Mouse (Mus musculus): ENCODE results near the gene Npas3. TPM values are rescaled to one million over a fixed set of nuclear protein-coding genes. Genes with fewer than 3 reads are reported as not detected.

Gene Npas3
- polyA plus RNA-seq, 1 experiment from 2014 or later, result 0.16 TPM

DNA sequence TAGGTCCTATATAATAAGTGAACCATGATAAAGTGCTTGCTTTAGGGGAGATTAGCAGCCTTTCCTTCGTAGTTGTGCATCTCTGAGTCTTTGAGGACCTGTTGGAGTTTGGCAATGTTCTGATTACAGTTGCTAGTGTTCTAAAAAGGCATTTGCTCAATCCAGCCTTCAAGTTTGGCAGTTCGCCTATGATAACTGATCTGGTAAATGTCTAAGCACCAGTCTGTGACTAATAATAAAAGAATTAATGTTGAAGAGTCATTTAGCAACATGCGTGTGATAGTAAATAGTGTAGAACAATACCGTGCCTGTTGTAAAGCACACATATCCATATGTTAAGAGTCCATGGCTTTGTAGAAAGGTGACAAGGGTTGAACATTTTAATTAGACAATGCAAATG is 173.2 kb downstream of the Npas3 start:
- H3K4me1 ChIP-seq (replicated peaks), result no peaks in the 10 kb centered on the region
- no peak overlapping the region for H3K9ac ChIP-seq
- no peaks in the 10 kb centered on the region for H3K36me3 ChIP-seq
- WGBS (ENCODE audit: insufficient replicate concordance), result 63% methylated on average over 4 of the region's 4 CpGs
- H3K4me3 ChIP-seq (replicated peaks), result no peak overlapping the region
- H3K4me2 ChIP-seq, result no peak overlapping the region
- H3K27ac ChIP-seq, result no peak overlapping the region
- no peak for ATAC-seq (ENCODE audit: low read depth)
- H3K27me3 ChIP-seq, result no peaks in the 10 kb centered on the region
- DNase-seq, result no peak
- no peaks in the 10 kb centered on the region for H3K9me3 ChIP-seq (replicated peaks)

DNA sequence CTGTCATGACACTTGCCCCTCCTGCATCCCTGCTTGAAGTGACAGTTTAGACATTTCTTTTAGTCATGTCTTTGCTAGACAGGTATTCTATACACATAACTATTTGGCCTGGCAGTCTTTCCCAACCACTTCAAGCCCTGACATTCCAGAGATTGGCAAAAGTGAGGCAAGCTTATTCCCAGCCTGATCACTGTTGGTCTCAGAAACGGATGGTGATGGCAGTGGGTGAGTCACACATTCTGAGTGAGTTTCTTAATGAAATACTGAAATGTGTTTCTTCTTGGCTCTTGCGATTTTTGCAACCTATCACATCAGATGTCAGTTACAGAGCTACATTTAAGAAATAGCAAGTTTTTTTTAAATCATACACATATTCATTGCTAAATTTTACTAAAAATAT is 175.2 kb downstream of the Npas3 start:
- DNase-seq, result no peak
- H3K36me3 ChIP-seq, result no peaks in the 10 kb centered on the region
- H3K4me1 ChIP-seq (replicated peaks), result no peaks in the 10 kb centered on the region
- no peak overlapping the region for H3K4me2 ChIP-seq
- no peak overlapping the region for H3K9ac ChIP-seq
- WGBS (ENCODE audit: insufficient replicate concordance), result 50% methylated on average over 2 of the region's 2 CpGs
- ATAC-seq (ENCODE audit: low read depth), result no peak
- H3K27ac ChIP-seq, result no peak overlapping the region
- no peaks in the 10 kb centered on the region for H3K27me3 ChIP-seq
- H3K4me3 ChIP-seq (replicated peaks), result no peak overlapping the region
- no peaks in the 10 kb centered on the region for H3K9me3 ChIP-seq (replicated peaks)

DNA sequence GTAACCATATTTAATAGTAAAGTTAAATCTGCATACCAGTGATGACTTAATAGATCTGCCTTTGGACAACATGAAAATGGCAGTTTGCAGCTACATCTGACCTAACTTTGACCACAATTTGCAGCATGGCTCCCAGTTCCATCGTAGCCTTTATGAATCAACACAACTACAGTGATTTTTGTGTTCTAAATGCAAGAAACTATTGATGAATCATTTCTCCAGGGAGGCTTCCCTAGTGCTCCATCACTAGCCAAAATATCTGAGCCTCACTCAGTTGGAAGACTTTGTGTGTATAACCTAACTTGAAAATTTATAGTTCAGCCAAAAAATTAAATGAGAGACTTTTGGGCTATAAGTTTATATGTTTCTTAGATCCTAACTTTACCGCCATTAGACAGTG is 177.5 kb downstream of the Npas3 start:
- no peaks in the 10 kb centered on the region for H3K9me3 ChIP-seq (replicated peaks)
- no peak for ATAC-seq (ENCODE audit: low read depth)
- H3K4me1 ChIP-seq (replicated peaks), result no peaks in the 10 kb centered on the region
- H3K4me2 ChIP-seq, result no peak overlapping the region
- no peaks in the 10 kb centered on the region for H3K36me3 ChIP-seq
- H3K9ac ChIP-seq, result no peak overlapping the region
- no peaks in the 10 kb centered on the region for H3K27me3 ChIP-seq
- 67% methylated on average over 2 of the region's 2 CpGs for WGBS (ENCODE audit: insufficient replicate concordance)
- no peak overlapping the region for H3K4me3 ChIP-seq (replicated peaks)
- no peak overlapping the region for H3K27ac ChIP-seq
- no peak for DNase-seq

DNA sequence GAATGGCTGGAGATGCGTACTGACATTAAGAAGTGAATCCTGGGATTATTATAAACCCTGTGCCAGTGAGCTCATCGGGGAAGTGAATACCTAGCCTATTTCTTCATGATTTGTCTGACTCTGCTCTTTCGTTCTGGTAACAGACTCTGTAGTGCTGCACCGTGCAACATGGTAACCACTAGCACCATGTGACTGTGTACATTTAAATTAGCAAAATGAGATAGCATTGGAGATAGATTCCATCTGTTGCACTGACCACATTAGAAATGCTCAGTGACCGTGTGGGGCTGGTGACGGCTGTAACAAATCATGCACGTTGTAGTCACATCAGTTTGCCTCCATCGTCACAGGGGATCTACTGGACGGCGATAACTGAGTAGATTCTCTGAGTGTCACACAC is 178.7 kb downstream of the Npas3 start:
- Histone ChIP-seq H3K4me1 (replicated peaks) (no peaks in the 10 kb centered on the region), H3K27me3 (no peaks in the 10 kb centered on the region)

DNA sequence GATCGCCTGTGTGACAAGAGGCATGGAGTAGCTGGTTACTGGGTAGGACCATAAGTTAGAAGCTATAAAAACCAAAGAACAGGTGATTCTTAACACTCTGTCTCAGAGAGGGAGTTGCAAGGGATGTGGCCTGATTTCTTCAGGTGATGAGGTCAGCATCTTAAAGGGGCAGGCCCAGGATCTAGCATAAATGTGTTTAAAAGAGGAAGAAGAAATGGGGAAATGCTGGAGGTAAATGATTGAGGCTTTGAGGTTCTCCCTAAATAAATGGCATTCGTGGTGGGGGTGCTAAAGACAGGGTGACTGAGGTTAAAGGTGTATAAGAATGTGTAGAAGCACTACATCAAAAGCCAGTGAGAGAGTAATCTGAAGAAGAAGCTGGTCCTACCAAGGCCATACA is 193.6 kb downstream of the Npas3 start:
- no peak overlapping the region for H3K4me2 ChIP-seq
- no peaks in the 10 kb centered on the region for H3K36me3 ChIP-seq
- H3K9ac ChIP-seq, result no peak overlapping the region
- 28% methylated on average over 2 of the region's 2 CpGs for WGBS (ENCODE audit: insufficient replicate concordance)
- H3K4me1 ChIP-seq (replicated peaks), result no peaks in the 10 kb centered on the region
- no peaks in the 10 kb centered on the region for H3K27me3 ChIP-seq
- H3K4me3 ChIP-seq (replicated peaks), result no peak overlapping the region
- no peaks in the 10 kb centered on the region for H3K9me3 ChIP-seq (replicated peaks)
- no peak overlapping the region for H3K27ac ChIP-seq
- ATAC-seq (ENCODE audit: low read depth) (no peak), DNase-seq (no peak)

More for the DNA sequence above, 178.7 kb downstream of the Npas3 start:
- no peak overlapping the region for H3K4me3 ChIP-seq (replicated peaks)
- 71% methylated on average over 10 of the region's 10 CpGs for WGBS (ENCODE audit: insufficient replicate concordance)
- ATAC-seq (ENCODE audit: low read depth) (no peak), DNase-seq (no peak)
- H3K9ac ChIP-seq, result no peak overlapping the region
- H3K9me3 ChIP-seq (replicated peaks), result no peaks in the 10 kb centered on the region
- H3K4me2 ChIP-seq, result no peak overlapping the region
- no peaks in the 10 kb centered on the region for H3K36me3 ChIP-seq
- H3K27ac ChIP-seq, result no peak overlapping the region

DNA sequence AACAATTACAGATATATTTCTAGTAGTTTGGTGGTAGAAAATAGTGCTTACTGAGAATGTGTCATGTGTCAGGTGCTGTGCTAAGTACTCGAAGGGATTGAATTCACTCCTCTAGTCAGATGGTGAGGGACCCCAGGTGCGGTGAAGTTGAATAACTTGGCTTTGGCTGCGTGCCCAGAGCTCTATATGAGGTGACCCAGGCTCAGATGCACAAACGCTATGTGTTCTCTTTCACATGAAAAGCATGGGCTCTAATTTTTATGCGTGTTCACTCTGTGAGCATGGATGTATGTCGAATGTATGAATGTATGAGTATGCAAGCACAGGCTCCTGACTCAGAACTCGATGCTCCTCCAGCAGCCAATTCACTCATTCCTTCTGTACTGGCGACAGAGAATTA is 199.0 kb downstream of the Npas3 start:
- no peak for DNase-seq
- Histone ChIP-seq H3K27me3 (no peaks in the 10 kb centered on the region), H3K36me3 (no peaks in the 10 kb centered on the region), H3K4me1 (replicated peaks) (no peaks in the 10 kb centered on the region), H3K9me3 (replicated peaks) (no peaks in the 10 kb centered on the region), H3K4me2 (no peak overlapping the region), H3K27ac (no peak overlapping the region), H3K9ac (no peak overlapping the region), H3K4me3 (replicated peaks) (no peak overlapping the region)
- 69% methylated on average over 8 of the region's 8 CpGs for WGBS (ENCODE audit: insufficient replicate concordance)
- ATAC-seq (ENCODE audit: low read depth), result no peak

DNA sequence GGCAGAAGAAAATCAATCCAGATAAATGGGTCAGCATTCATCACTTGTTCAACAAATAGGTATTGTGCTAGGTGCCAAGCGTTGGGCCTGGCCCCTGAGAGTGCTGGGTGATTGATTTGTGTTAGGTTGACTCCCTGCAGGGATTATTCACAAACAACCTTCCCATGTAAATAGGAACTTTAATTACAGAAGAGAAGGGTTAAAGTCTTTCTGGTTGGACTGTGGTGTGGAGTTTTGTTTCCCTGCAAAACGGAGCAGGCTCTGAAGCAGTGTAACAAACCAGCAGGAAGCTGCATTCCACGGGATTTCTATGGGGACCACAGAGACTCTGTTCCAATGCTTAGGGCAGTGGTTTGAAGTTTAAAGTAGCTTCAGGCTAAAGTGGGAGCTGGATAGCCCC is 199.6 kb downstream of the Npas3 start:
- no peak for ATAC-seq (ENCODE audit: low read depth)
- WGBS (ENCODE audit: insufficient replicate concordance), result 42% methylated on average over 3 of the region's 3 CpGs
- no peak overlapping the region for H3K4me2 ChIP-seq
- H3K4me1 ChIP-seq (replicated peaks), result no peaks in the 10 kb centered on the region
- H3K9ac ChIP-seq, result no peak overlapping the region
- no peak overlapping the region for H3K27ac ChIP-seq
- H3K9me3 ChIP-seq (replicated peaks), result no peaks in the 10 kb centered on the region
- no peak overlapping the region for H3K4me3 ChIP-seq (replicated peaks)
- no peaks in the 10 kb centered on the region for H3K27me3 ChIP-seq
- DNase-seq, result no peak
- H3K36me3 ChIP-seq, result no peaks in the 10 kb centered on the region

DNA sequence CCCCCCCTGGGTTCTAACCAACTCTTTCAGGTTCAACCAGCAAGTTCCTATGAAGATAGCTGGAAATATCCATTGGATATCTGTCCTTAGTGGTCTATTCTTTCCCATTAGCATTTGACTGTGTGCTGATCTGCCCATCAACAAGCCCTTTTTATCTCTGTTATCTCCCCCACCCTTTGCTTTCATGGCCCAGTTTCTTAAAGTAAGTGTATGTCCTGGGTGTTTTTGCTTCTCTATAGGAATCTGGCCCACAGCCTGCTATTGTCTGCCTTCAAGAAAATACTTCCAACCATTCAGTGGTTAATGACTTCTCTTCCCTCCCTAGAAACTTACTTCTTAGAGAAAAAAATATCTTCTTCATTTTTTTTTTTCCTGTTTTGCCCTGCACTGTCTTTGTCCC is 219.1 kb downstream of the Npas3 start:
- H3K27ac ChIP-seq, result no peak overlapping the region
- H3K9me3 ChIP-seq (replicated peaks), result no peaks in the 10 kb centered on the region
- DNase-seq (no peak), ATAC-seq (ENCODE audit: low read depth) (no peak)
- H3K4me1 ChIP-seq (replicated peaks), result no peaks in the 10 kb centered on the region
- no peak overlapping the region for H3K4me3 ChIP-seq (replicated peaks)
- H3K9ac ChIP-seq, result no peak overlapping the region
- H3K27me3 ChIP-seq, result no peaks in the 10 kb centered on the region
- no peak overlapping the region for H3K4me2 ChIP-seq
- H3K36me3 ChIP-seq, result no peaks in the 10 kb centered on the region

DNA sequence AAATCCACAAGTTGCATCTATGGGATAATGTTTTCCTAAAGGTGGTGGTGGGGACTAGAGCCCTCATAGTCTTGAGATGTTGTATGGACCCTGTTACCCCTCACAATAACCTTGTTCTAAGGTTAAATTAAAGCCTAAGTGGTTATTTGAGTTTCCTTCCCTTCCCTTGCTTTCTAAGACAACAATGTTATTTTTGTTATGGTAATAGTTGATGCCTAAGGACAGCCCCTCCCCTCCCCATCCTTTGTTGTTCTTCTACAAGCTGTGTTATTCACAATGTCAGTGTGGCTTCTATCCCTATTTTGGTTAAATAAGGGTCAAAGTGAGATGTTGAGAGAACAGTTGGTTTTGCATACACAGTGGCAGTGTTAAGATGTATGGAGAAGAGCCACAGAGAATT is 226.0 kb downstream of the Npas3 start:
- Histone ChIP-seq H3K9me3 (replicated peaks) (no peaks in the 10 kb centered on the region), H3K4me1 (replicated peaks) (no peaks in the 10 kb centered on the region), H3K36me3 (no peaks in the 10 kb centered on the region), H3K27ac (no peak overlapping the region), H3K4me3 (replicated peaks) (no peak overlapping the region), H3K9ac (no peak overlapping the region), H3K27me3 (no peaks in the 10 kb centered on the region), H3K4me2 (no peak overlapping the region)
- DNase-seq (no peak), ATAC-seq (ENCODE audit: low read depth) (no peak)

DNA sequence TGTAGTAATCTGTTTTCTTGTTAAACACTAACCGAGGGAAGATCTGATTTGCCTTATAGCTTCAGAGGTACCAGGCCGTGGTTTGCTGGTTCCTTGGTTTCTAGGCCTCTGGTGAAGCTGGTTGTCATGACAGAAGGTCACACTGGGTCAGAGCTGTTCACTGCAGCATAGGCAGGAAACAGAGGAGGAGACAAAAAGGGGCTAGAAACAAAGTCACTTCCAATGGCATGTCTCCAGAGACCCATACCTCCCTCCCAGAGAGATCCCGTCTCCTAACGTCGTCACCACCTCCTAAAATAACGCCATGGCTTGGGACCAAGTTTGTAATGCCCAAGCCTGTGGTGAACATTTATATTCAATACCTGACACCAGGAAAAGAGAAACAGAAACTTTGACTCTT is 236.4 kb downstream of the Npas3 start:
- Histone ChIP-seq H3K4me1 (replicated peaks) (no peaks in the 10 kb centered on the region), H3K27me3 (no peaks in the 10 kb centered on the region), H3K9ac (no peak overlapping the region), H3K9me3 (replicated peaks) (no peaks in the 10 kb centered on the region), H3K36me3 (no peaks in the 10 kb centered on the region), H3K4me3 (replicated peaks) (no peak overlapping the region), H3K4me2 (no peak overlapping the region), H3K27ac (no peak overlapping the region)
- 77% methylated on average over 6 of the region's 6 CpGs for WGBS (ENCODE audit: insufficient replicate concordance)
- no peak for DNase-seq
- ATAC-seq (ENCODE audit: low read depth), result no peak

DNA sequence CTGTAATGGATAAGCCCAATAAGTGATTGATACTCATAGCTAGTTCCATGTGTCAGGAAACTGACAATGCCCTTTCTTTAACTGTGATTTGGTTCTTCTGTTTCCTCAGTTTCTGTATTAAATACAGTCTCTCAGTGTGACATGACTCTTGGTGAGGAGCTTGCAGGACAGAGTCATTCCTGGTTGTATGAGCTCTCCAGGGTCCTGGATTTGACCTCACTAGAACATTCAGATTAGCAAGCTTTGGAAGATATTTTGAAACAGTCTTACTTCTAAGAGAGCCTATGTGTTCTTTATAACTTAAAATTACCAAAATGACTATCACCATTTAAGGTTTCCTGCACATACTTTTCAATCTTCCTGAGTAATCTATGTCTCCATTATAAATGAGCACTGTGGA is 247.9 kb downstream of the Npas3 start:
- H3K36me3 ChIP-seq, result no peaks in the 10 kb centered on the region
- H3K9ac ChIP-seq, result no peak overlapping the region
- no peaks in the 10 kb centered on the region for H3K27me3 ChIP-seq
- H3K4me3 ChIP-seq (replicated peaks), result no peak overlapping the region
- no peaks in the 10 kb centered on the region for H3K9me3 ChIP-seq (replicated peaks)
- DNase-seq, result no peak
- no peak overlapping the region for H3K27ac ChIP-seq
- no peaks in the 10 kb centered on the region for H3K4me1 ChIP-seq (replicated peaks)
- ATAC-seq (ENCODE audit: low read depth), result no peak
- no peak overlapping the region for H3K4me2 ChIP-seq

DNA sequence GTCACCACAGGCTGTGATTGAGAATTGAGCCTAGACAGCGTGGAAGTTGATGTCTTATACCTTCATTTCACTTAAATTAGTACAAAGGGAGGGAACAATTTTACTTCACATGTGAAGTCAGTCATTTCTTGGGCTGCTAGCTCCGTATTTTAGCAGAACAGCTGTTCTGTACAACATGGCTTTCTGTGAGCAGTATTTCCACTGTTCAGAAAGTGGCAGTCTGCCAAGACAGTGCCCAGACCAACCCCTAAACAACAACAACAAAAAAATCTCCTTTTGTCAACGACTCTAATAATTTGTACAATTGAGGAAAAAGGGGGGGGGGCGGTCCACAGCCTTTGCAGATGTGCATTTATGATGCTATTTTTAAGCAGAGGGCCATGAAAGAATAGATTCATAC is 266.4 kb downstream of the Npas3 start:
- H3K9ac ChIP-seq, result no peak overlapping the region

DNA sequence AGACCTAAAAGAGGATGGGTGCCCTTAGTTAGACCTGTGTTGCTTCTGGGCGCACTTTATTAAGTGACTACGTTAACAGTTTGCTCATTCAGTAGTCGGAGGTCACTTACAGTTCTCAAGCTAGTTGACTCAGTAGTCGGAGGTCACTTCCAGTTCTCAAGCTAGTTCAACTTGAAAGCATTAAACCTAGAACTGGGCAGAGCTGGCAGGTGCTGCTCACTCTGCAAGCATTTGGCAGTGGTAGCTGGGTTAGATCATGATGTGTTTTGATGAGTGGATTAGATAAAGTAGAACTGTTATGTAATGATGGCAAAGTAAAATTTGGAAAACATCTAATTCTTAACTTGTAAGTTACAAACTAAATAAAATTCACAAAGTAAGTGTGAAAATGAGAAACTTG is 271.1 kb downstream of the Npas3 start:
- Histone ChIP-seq H3K36me3 (no peaks in the 10 kb centered on the region), H3K4me1 (replicated peaks) (no peaks in the 10 kb centered on the region), H3K4me2 (no peak overlapping the region), H3K9me3 (replicated peaks) (no peaks in the 10 kb centered on the region), H3K9ac (no peak overlapping the region), H3K4me3 (replicated peaks) (no peak overlapping the region), H3K27me3 (no peaks in the 10 kb centered on the region), H3K27ac (no peak overlapping the region)
- ATAC-seq (ENCODE audit: low read depth) (no peak), DNase-seq (no peak)
- 73% methylated on average over 4 of the region's 4 CpGs for WGBS (ENCODE audit: insufficient replicate concordance)

More for the DNA sequence above, 266.4 kb downstream of the Npas3 start:
- 49% methylated on average over 4 of the region's 4 CpGs for WGBS (ENCODE audit: insufficient replicate concordance)
- Histone ChIP-seq H3K27ac (no peak overlapping the region), H3K27me3 (no peaks in the 10 kb centered on the region), H3K9me3 (replicated peaks) (no peaks in the 10 kb centered on the region), H3K4me2 (no peak overlapping the region), H3K4me1 (replicated peaks) (no peaks in the 10 kb centered on the region), H3K36me3 (no peaks in the 10 kb centered on the region), H3K4me3 (replicated peaks) (no peak overlapping the region)
- ATAC-seq (ENCODE audit: low read depth) (no peak), DNase-seq (no peak)

Data from liver, embryonic 13.5 days (tissue).